Mouse (Mus musculus): ENCODE measurements at regions not wholly inside any gene's neighbourhood (a gene's known extent, or its start where the extent isn't known, plus 50 kb on each side); places are given as distances from the start of the nearest gene placed in this dataset.
"Not testable (repeated sequence)": the region's sequence is repeated elsewhere in the genome, so short reads cannot be mapped to it uniquely, and the experiment has no call there.

DNA sequence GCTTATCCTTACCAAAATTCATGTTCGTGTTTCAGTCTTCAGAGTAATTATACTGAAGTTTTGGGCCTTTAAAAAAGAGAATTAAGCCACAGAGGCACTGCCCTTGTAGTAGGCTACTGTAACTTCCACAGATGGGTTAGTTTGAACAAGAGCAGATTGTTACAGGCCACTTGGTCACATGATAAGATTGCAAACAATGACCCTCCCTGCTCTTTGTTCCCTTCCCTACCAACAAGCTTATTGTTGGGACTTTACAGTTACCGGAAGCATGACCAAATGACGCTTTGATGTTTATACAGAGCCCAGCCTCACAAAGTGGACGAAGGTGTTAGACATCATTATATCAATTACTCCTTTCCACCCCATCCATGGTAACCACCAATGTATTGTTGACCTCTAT, 63.9 kb upstream of the Galnt18 start:
- Histone ChIP-seq H3K9me3 (replicated peaks) (no peaks in the 10 kb centered on the region), H3K27me3 (no peaks in the 10 kb centered on the region), H3K36me3 (no peaks in the 10 kb centered on the region), H3K4me3 (replicated peaks) (no peak overlapping the region), H3K9ac (no peak overlapping the region), H3K27ac (replicated peaks) (no peak overlapping the region), H3K4me2 (replicated peaks) (no peak overlapping the region), H3K4me1 (no peaks in the 10 kb centered on the region)
- ATAC-seq (ENCODE audit: insufficient number of reproducible peaks, low FRiP score, low TSS enrichment, low read depth): no peak
- WGBS: 91% methylated on average over 4 of the region's 4 CpGs

GRCm38 (mm10) chr7:111840826-111841225, 61.0 kb upstream of the Galnt18 start:
- Histone ChIP-seq H3K9ac (no peak overlapping the region), H3K4me3 (replicated peaks) (no peak overlapping the region), H3K36me3 (no peaks in the 10 kb centered on the region), H3K27me3 (no peaks in the 10 kb centered on the region), H3K27ac (replicated peaks) (no peak overlapping the region), H3K4me1 (no peaks in the 10 kb centered on the region), H3K4me2 (replicated peaks) (no peak overlapping the region), H3K9me3 (replicated peaks) (no peaks in the 10 kb centered on the region)
- WGBS: 68% methylated on average over 1 of the region's 1 CpGs
- no peak for ATAC-seq (ENCODE audit: insufficient number of reproducible peaks, low FRiP score, low TSS enrichment, low read depth)

DNA sequence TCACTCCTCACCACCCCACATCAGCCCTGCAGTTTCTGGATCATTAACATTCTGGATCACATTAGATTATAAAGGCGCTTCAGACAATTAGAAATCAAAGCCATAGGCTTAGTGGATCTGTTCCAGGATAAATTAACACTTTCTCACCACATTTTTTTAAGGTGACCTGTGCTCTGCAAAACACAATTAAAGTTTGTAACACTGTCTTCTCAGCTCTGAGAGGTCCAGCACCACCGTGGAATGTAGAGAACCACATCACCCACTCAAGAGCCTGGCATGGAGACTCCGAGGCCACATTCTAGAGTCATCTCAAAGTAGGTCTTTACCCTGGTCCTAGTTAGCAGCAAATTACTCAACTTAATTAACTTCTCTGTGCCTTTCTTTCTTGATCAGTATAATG, 58.4 kb upstream of the Galnt18 start:
- no peak overlapping the region for H3K9ac ChIP-seq
- 85% methylated on average over 3 of the region's 3 CpGs for WGBS
- H3K9me3 ChIP-seq (replicated peaks): no peaks in the 10 kb centered on the region
- H3K4me2 ChIP-seq (replicated peaks): no peak overlapping the region
- H3K27me3 ChIP-seq: no peaks in the 10 kb centered on the region
- no peaks in the 10 kb centered on the region for H3K4me1 ChIP-seq
- no peak overlapping the region for H3K27ac ChIP-seq (replicated peaks)
- no peak overlapping the region for H3K4me3 ChIP-seq (replicated peaks)
- H3K36me3 ChIP-seq: no peaks in the 10 kb centered on the region
- ATAC-seq (ENCODE audit: insufficient number of reproducible peaks, low FRiP score, low TSS enrichment, low read depth): no peak

GRCm38 (mm10) chr7:111834356-111834755, 54.6 kb upstream of the Galnt18 start:
- H3K4me3 ChIP-seq (replicated peaks); H3K4me1 ChIP-seq; H3K27me3 ChIP-seq; H3K27ac ChIP-seq (replicated peaks); H3K36me3 ChIP-seq; H3K9me3 ChIP-seq (replicated peaks); ATAC-seq (ENCODE audit: insufficient number of reproducible peaks, low FRiP score, low TSS enrichment, low read depth); H3K9ac ChIP-seq; H3K4me2 ChIP-seq (replicated peaks): not testable (repeated sequence)

- no peak overlapping the region for H3K4me2 ChIP-seq (replicated peaks)
- H3K4me1 ChIP-seq: no peaks in the 10 kb centered on the region
- H3K4me3 ChIP-seq (replicated peaks): no peak overlapping the region
- 79% methylated on average over 1 of the region's 1 CpGs for WGBS
- H3K36me3 ChIP-seq: no peaks in the 10 kb centered on the region
- no peaks in the 10 kb centered on the region for H3K27me3 ChIP-seq
- H3K9me3 ChIP-seq (replicated peaks): no peaks in the 10 kb centered on the region
- no peak for ATAC-seq (ENCODE audit: insufficient number of reproducible peaks, low FRiP score, low TSS enrichment, low read depth)
- H3K9ac ChIP-seq: no peak overlapping the region
- no peak overlapping the region for H3K27ac ChIP-seq (replicated peaks)
Observed at GRCm38 (mm10) chr7:111829931-111830330, 50.2 kb upstream of the Galnt18 start.
